Mouse (Mus musculus) E14TG2a.4 (cell line): Measurements from ENCODE around the gene Egflam.

Experiments
- CTCF ChIP-seq: conservative IDR thresholded peaks from 2 replicates; pipeline ENCODE4 v1.5.1; 2014; ENCODE audit warnings: low read length
- NANOG ChIP-seq: IDR thresholded peaks from 2 replicates; pipeline ENCODE4 v1.6.1; 2014; ENCODE audit warnings: borderline replicate concordance, low read length, mixed read lengths
- POU5F1 ChIP-seq: IDR thresholded peaks from 2 replicates; pipeline ENCODE4 v1.6.1; 2014; ENCODE audit warnings: low read length, borderline replicate concordance

GRCm38 (mm10) chr15:7249216-7249615, 149.0 kb downstream of the Egflam start:
- TF ChIP-seq CTCF (no peak), POU5F1 (no peak), NANOG (no peak)
